Mouse (Mus musculus) lung, adult 2 months (tissue): ENCODE results near the gene Gucy2c. TPM values are rescaled to one million over a fixed set of nuclear protein-coding genes. Genes with fewer than 3 reads are reported as not detected.

ENCODE experiments used
- DNase-seq: peaks from one replicate; pipeline ENCODE4 v3.0.0; 2022
- H3K4me1 ChIP-seq: fragments of 200-500 bp; 2 replicates; pipeline ENCODE4 v1.6.1; 2011; ENCODE audit warnings: low read length; ENCODE audit not compliant: control insufficient read depth, insufficient read depth
- H3K4me3 ChIP-seq: fragments of 200-500 bp; replicated peaks from 2 replicates; pipeline ENCODE3; 2011; ENCODE audit warnings: low read depth, mild to moderate bottlenecking, control low read depth, low read length; ENCODE audit errors: extremely low read depth
- CTCF ChIP-seq: fragments of 200-500 bp; IDR thresholded peaks from 2 replicates; pipeline ENCODE4 v1.5.1; 2011; ENCODE audit warnings: mild to moderate bottlenecking, low read length, control low read depth; ENCODE audit not compliant: insufficient read depth
- POLR2A ChIP-seq: fragments of 200-500 bp; IDR thresholded peaks from 2 replicates; pipeline ENCODE4 v1.6.1; 2011; ENCODE audit warnings: low read depth, mild to moderate bottlenecking, control low read depth, low read length, borderline replicate concordance; ENCODE audit errors: extremely low read depth
- WGBS: fragments of 180-500 bp; shearing (Covaris S2); methylation state at CpG from one replicate; pipeline ENCODE4 v1.1.7; 2018; 5-methylcytosine and 5-hydroxymethylcytosine counted together
- polyA plus RNA-seq: library from polyadenylated mRNA; depleted of rRNA; stranded (reverse); fragments of >200 nt; gene quantifications from 2 replicates; pipeline ENCODE4 v1.2.3, GENCODE M21; 2012

Gucy2c gene
- polyA plus RNA-seq, 1 experiment, result 0.04 TPM

- no peak for TF ChIP-seq POLR2A
- Histone ChIP-seq H3K4me1 (no peaks in the 10 kb centered on the region), H3K4me3 (no peak overlapping the region)
- no peak for DNase-seq
- 73% methylated on average over 11 of the region's 11 CpGs for WGBS
Measured at GRCm38 (mm10) chr6:136683410-136684334, 97.9 kb downstream of the Gucy2c start.

GRCm38 (mm10) chr6:136679381-136679780 lies 102.2 kb downstream of the Gucy2c start:
- TF ChIP-seq POLR2A, result no peak
- TF ChIP-seq CTCF, result no peak
- no peak overlapping the region for H3K4me3 ChIP-seq
- DNase-seq, result no peak
- no peaks in the 10 kb centered on the region for H3K4me1 ChIP-seq
- whole genome bisulfite sequencing, result 24% methylated on average over 2 of the region's 2 CpGs

- Histone ChIP-seq H3K4me1 (no peaks in the 10 kb centered on the region), H3K4me3 (no peak overlapping the region)
- TF ChIP-seq POLR2A, result no peak
- 87% methylated on average over 6 of the region's 6 CpGs for WGBS
- no peak for DNase-seq
Measured at GRCm38 (mm10) chr6:136674935-136675334, 106.6 kb downstream of the Gucy2c start.

GRCm38 (mm10) chr6:136672467-136672866 lies 109.1 kb downstream of the Gucy2c start:
- DNase-seq, result no peak
- Histone ChIP-seq H3K4me3 (no peak overlapping the region), H3K4me1 (no peaks in the 10 kb centered on the region)
- WGBS, result 37% methylated on average over 7 of the region's 7 CpGs
- no peak for TF ChIP-seq POLR2A
- TF ChIP-seq CTCF, result no peak

GRCm38 (mm10) chr6:136669274-136669673 lies 112.3 kb downstream of the Gucy2c start:
- no peak for TF ChIP-seq POLR2A
- no peak for TF ChIP-seq CTCF
- 75% methylated on average over 5 of the region's 5 CpGs for WGBS
- Histone ChIP-seq H3K4me1 (no peaks in the 10 kb centered on the region), H3K4me3 (no peak overlapping the region)
- DNase-seq, result no peak

- Histone ChIP-seq H3K4me3 (no peak overlapping the region), H3K4me1 (no peaks in the 10 kb centered on the region)
- DNase-seq, result no peak
- no peak for TF ChIP-seq POLR2A
- TF ChIP-seq CTCF, result no peak
- 58% methylated on average over 14 of the region's 14 CpGs for WGBS
Measured at GRCm38 (mm10) chr6:136668266-136668986, 113.1 kb downstream of the Gucy2c start.

GRCm38 (mm10) chr6:136662063-136662462 lies 119.5 kb downstream of the Gucy2c start:
- no peak for DNase-seq
- 0 out of 2 replicates have a peak, but pooled peaks cover 5% of the 10 kb centered on the region for H3K4me1 ChIP-seq
- 49% methylated on average over 11 of the region's 11 CpGs for WGBS
- peak overlapping the region; percentile 47 for H3K4me3 ChIP-seq
- TF ChIP-seq POLR2A, result no peak
- no peak for TF ChIP-seq CTCF

- peak; percentile 63 for DNase-seq
- H3K4me1 ChIP-seq, result 0 out of 2 replicates have a peak, but pooled peaks cover 5% of the 10 kb centered on the region
- H3K4me3 ChIP-seq, result peak within 1 kb of the TSS; percentile 47
- 4% methylated on average over 19 of the region's 19 CpGs for WGBS
- TF ChIP-seq CTCF, result no peak
- no peak for TF ChIP-seq POLR2A
Measured at GRCm38 (mm10) chr6:136661706-136662016, 119.9 kb downstream of the Gucy2c start, which contains the start of gene Plbd1. Gene Plbd1 (minus strand): TSS chr6:136661928.

- TF ChIP-seq POLR2A (no peak), CTCF (no peak)
- H3K4me1 ChIP-seq, result 0 out of 2 replicates have a peak, but pooled peaks cover 5% of the 10 kb centered on the region
- peak overlapping the region; percentile 47 for H3K4me3 ChIP-seq
- WGBS, result 22% methylated on average over 34 of the region's 34 CpGs
- DNase-seq, result no peak
Measured at GRCm38 (mm10) chr6:136660831-136661705, 120.5 kb downstream of the Gucy2c start.
